Comparison of ENCODE assay signal across 9 mouse cellular contexts in the genomic region with DNA sequence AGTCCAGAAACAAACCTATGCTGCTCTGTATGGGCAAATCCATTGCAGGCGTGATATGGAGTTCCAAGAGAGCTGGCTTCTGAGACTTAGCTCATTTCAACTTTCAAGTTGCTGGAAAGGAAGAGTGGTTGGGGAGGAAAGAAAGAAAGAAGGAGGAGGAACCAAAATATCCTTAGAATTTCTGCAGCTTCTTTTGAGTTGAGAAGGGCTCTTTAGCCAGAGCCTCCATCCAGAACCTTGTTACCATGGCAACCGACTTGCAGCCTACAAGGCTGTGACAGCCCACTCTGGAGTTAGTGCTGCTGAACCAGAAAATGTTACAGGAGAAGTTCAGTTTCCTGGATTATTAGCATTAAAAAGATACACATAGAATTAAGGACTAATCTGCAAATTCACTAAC. TPM values are rescaled to one million over a fixed set of nuclear protein-coding genes. Genes with fewer than 3 reads are reported as not detected.
A peak's percentile ranks its signal among the peaks of the same experiment; 100 is the strongest.
DNase-seq lines count a peak whose midpoint lies in the region; ATAC-seq lines count a peak whose summit lies in the region.
"Had no signal": no experiment of that assay in that cellular context is flagged by ENCODE, and none has a peak within 500 bp of the region (broad histone marks: within the 10 kb centered on the region; RNA-seq: fewer than 3 reads in every experiment).

No protein-coding gene starts in this region.

- ATAC-seq in frontal cortex, adult (ENCODE audit: low TSS enrichment): peak; percentile 74
- ATAC-seq: intestine, embryonic 15.5 days had no signal

- intact Hi-C loops in left cerebral cortex, postnatal 25 days (cut with DNase I): loop anchor here (2.0 to 5.0 kb wide), 3 partner anchors 46 to 244 kb away; partner anchors contain the start of gene Astn1

- no peak for DNase-seq in frontal cortex, postnatal 10 days (ENCODE audit: low spot score in 2 of 2)
- peak; percentile 36 to 64 for DNase-seq in right cerebral cortex, postnatal 36 days (ENCODE audit: low spot score in 2 of 2)
- DNase-seq in right cerebral cortex, postnatal 4 days: no peak
- peak; percentile 49 to 89 for DNase-seq in left cerebral cortex, postnatal 25 days (ENCODE audit: low spot score in 2 of 2)
- DNase-seq in Muller cell, postnatal 12 days (ENCODE audit: inconsistent ontology term): no peak
- no peak for DNase-seq in spleen, postnatal 4 days (ENCODE audit: low spot score in 2 of 2)
- no peak for DNase-seq in kidney, postnatal 10 days

RNA-seq across cellular contexts. Expression of gene Astn1, which starts 46.1 kb away (rescaled TPM):
- total RNA-seq in left cerebral cortex, postnatal 25 days (2021): 100 to 1,000 TPM; 187 to 191 TPM

RNA-seq across cellular contexts. Expression of gene Brinp2, which starts 52.0 kb away (rescaled TPM):
- total RNA-seq in left cerebral cortex, postnatal 25 days (2021): 100 to 1,000 TPM; 118 to 134 TPM

Comparison
In these comparisons a context has a peak if more than half of its experiments do, and no peak if none do; other contexts are left out.
1. DNase-seq: peak in right cerebral cortex, postnatal 36 days (2 of 2) and left cerebral cortex, postnatal 25 days (2 of 2); none in frontal cortex, postnatal 10 days (0 of 2), right cerebral cortex, postnatal 4 days (single experiment), Muller cell, postnatal 12 days (single experiment), spleen, postnatal 4 days (0 of 2) and kidney, postnatal 10 days (single experiment).